Mouse (Mus musculus) layer of hippocampus, postnatal 14 days (tissue): Measurements from ENCODE around the gene Nutf2-ps1. TPM values are rescaled to one million over a fixed set of nuclear protein-coding genes. Genes with fewer than 3 reads are reported as not detected.

ENCODE experiments used
- total RNA-seq, 2 experiments: library from RNA; stranded (reverse); gene quantifications; 2 replicates each; pipeline ENCODE4 v1.2.3; 2021

Nutf2-ps1 gene
- total RNA-seq, 2 experiments from 2014 or later: 29.8 to 45.3 TPM

Other genes starting within 250 kb of the Nutf2-ps1 start
- gene Gm10197, start 217.3 kb downstream of the Nutf2-ps1 start, total RNA-seq: not detected
- 10 to 100 TPM; 34.9 to 36.8 TPM for gene Smndc1, start 198.5 kb downstream of the Nutf2-ps1 start, total RNA-seq
- gene Dusp5, start 60.0 kb downstream of the Nutf2-ps1 start, total RNA-seq: 10 to 100 TPM; 16.9 to 19.8 TPM
- gene Smc3, start 11.3 kb upstream of the Nutf2-ps1 start, total RNA-seq: 10 to 100 TPM; 34.8 to 37.3 TPM
- 1 to 10 TPM; 3.1 TPM for gene Rbm20, start 88.2 kb upstream of the Nutf2-ps1 start, total RNA-seq